Mouse (Mus musculus): ENCODE measurements around the gene Nrde2.

DNA sequence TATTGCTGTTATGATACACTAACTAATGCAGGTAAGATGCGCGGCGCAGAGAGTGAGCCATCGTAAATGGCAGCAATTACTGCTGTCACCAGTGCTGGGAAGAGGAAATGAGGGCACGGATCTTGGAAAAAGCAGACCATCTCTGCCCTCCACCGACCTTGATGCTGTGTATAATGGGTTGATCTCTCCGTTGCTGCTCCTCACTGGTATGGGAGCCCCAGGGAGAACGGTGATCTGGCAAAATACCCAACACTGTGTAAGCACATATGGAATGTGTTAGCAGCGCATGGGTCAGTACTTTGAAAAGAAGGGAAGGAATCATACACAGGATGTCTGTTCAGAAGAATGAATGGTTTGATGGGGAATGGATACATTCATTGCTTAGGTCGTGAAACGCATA, 66.4 kb downstream of the Nrde2 start:
- TF ChIP-seq CTCF (IDR thresholded peaks at IDR 0.05) (no peak), EP300 (IDR thresholded peaks at IDR 0.05) (no peak)
